Mouse (Mus musculus) ES-E14 (cell line): ENCODE measurements around the gene E130114P18Rik. TPM values are rescaled to one million over a fixed set of nuclear protein-coding genes. Genes with fewer than 3 reads are reported as not detected.

ENCODE experiments used
- DNase-seq: peaks from one replicate; pipeline ENCODE4 v3.0.0-alpha.2; 2013; ENCODE audit warnings: low read depth, low spot score
- H3K27ac ChIP-seq: 2 replicates; pipeline ENCODE4 v1.5.1; 2012; ENCODE audit warnings: low read depth, mild to moderate bottlenecking, low read length, moderate library complexity, mixed read lengths; ENCODE audit not compliant: poor library complexity, insufficient read depth, severe bottlenecking
- H3K36me3 ChIP-seq: 2 replicates; pipeline ENCODE4 v1.6.1; 2012; ENCODE audit warnings: mild to moderate bottlenecking, low read length, moderate library complexity, mixed read lengths; ENCODE audit not compliant: control insufficient read depth, poor library complexity, insufficient read depth, severe bottlenecking
- H3K4me1 ChIP-seq, 2 experiments: fragments of 150-350 bp in 1 of 2; sonication (generic) in 1 of 2; 2 replicates each; pipeline ENCODE4 v1.6.1; 2012; ENCODE audit warnings: low read length in 2 of 2, mild to moderate bottlenecking in 1 of 2, mixed read lengths in 1 of 2; ENCODE audit not compliant: control insufficient read depth in 2 of 2, insufficient read depth in 2 of 2, poor library complexity in 1 of 2
- H3K4me3 ChIP-seq, 2 experiments: fragments of 150-350 bp in 1 of 2; sonication (generic) in 1 of 2; 2 replicates each; pipeline ENCODE4 v1.5.1; 2012; ENCODE audit warnings: low read length in 2 of 2, low read depth in 1 of 2, mild to moderate bottlenecking in 1 of 2, mixed read lengths in 1 of 2; ENCODE audit not compliant: insufficient read depth in 1 of 2, poor library complexity in 1 of 2, severe bottlenecking in 1 of 2
- H3K9ac ChIP-seq: 2 replicates; pipeline ENCODE4 v1.6.1; 2012; ENCODE audit warnings: low read depth, mild to moderate bottlenecking, low read length, mixed read lengths; ENCODE audit not compliant: poor library complexity, insufficient read depth, severe bottlenecking
- H3K9me3 ChIP-seq: fragments of 150-350 bp; sonication (generic); 2 replicates; pipeline ENCODE4 v1.6.1; 2012; ENCODE audit warnings: low read depth, mild to moderate bottlenecking, low read length; ENCODE audit not compliant: control insufficient read depth, insufficient read depth
- CHD2 ChIP-seq: IDR thresholded peaks from 2 replicates; pipeline ENCODE4 v1.6.1; 2014; ENCODE audit warnings: mild to moderate bottlenecking, low read depth, low read length, inconsistent platforms
- HCFC1 ChIP-seq: IDR thresholded peaks from 2 replicates; pipeline ENCODE4 v1.6.1; 2012; ENCODE audit warnings: low read length, inconsistent platforms, borderline replicate concordance; ENCODE audit not compliant: insufficient read depth
- MAFK ChIP-seq: IDR thresholded peaks from 2 replicates; pipeline ENCODE4 v1.6.1; 2014; ENCODE audit warnings: mild to moderate bottlenecking, low read depth, low read length, inconsistent platforms; ENCODE audit not compliant: insufficient read depth
- ZC3H11A ChIP-seq: IDR thresholded peaks from 2 replicates; pipeline ENCODE4 v1.6.1; 2012; ENCODE audit warnings: low read depth, mild to moderate bottlenecking, inconsistent platforms, low read length, borderline replicate concordance
- ZNF384 ChIP-seq: IDR thresholded peaks from 2 replicates; pipeline ENCODE4 v1.6.1; 2012; ENCODE audit warnings: low read depth, low read length, inconsistent platforms
- in situ Hi-C, 2 experiments: fragments of 600-800 bp; cut with MboI; formaldehyde crosslinking; loops; one replicate each; pipeline ENCODE4 v1.15.1; 2025; ENCODE audit warnings: low sequenced_read_pairs in 2 of 2, inconsistent platforms in 1 of 2; ENCODE audit not compliant: unreplicated experiment in 2 of 2
- total RNA-seq: library from RNA; depleted of rRNA; stranded (reverse); fragments of 300-350 nt; gene quantifications from 2 replicates; pipeline ENCODE4 v1.2.3, GENCODE M21; 2012

E130114P18Rik gene
- total RNA-seq, 1 experiment = not detected

GRCm38 (mm10) chr4:97823512-97823911, 45.6 kb upstream of the E130114P18Rik start:
- Histone ChIP-seq H3K36me3 (no peaks in the 10 kb centered on the region), H3K27ac (no peak overlapping the region), H3K4me1 (no peaks in the 10 kb centered on the region), H3K4me3 (no peak overlapping the region), H3K9me3 (no peaks in the 10 kb centered on the region), H3K9ac (no peak overlapping the region)
- TF ChIP-seq ZC3H11A (no peak), ZNF384 (no peak), CHD2 (no peak), MAFK (no peak), HCFC1 (no peak)
- no peak for DNase-seq
- in situ Hi-C loops = no loop called here

DNA sequence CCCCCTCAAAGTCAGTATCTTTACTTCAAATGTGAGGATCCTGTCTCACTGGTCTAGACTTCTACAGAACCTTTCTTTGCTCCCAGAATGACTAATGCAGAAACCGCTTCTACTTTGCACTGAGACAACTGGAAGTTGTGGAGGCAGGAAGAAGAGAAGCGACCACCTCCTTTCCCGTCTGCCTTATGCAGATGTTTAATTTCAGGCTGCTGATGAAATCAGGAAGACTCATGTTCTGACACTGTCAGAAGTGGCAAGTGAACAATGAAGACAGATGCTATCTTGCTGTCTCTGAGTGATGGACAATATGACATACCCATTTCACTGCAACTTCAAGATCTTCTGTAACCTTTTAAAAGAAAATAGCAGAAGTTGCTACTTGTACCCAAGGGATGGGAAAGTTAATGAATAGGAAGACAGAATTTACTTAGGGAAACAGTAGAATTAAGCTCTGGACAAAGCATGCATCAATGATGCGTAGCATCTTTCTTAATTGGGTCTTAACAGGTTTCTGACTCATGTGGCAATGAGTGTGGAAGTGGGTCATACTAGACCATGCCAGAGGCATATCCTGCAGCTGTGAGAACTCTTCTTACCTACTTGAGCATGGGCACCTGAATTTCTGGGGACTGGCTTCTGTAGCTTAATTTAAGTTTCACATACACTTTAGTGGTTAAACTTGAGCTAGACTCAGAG, 43.8 kb upstream of the E130114P18Rik start:
- no peak for DNase-seq
- no peaks in the 10 kb centered on the region for H3K4me1 ChIP-seq
- in situ Hi-C loops = no loop called here
- no peaks in the 10 kb centered on the region for H3K9me3 ChIP-seq
- no peak overlapping the region for H3K9ac ChIP-seq
- no peak overlapping the region for H3K27ac ChIP-seq
- TF ChIP-seq ZNF384 = no peak
- TF ChIP-seq ZC3H11A = no peak
- TF ChIP-seq MAFK = no peak
- no peak for TF ChIP-seq HCFC1
- no peak for TF ChIP-seq CHD2
- H3K4me3 ChIP-seq = no peak overlapping the region
- no peaks in the 10 kb centered on the region for H3K36me3 ChIP-seq

DNA sequence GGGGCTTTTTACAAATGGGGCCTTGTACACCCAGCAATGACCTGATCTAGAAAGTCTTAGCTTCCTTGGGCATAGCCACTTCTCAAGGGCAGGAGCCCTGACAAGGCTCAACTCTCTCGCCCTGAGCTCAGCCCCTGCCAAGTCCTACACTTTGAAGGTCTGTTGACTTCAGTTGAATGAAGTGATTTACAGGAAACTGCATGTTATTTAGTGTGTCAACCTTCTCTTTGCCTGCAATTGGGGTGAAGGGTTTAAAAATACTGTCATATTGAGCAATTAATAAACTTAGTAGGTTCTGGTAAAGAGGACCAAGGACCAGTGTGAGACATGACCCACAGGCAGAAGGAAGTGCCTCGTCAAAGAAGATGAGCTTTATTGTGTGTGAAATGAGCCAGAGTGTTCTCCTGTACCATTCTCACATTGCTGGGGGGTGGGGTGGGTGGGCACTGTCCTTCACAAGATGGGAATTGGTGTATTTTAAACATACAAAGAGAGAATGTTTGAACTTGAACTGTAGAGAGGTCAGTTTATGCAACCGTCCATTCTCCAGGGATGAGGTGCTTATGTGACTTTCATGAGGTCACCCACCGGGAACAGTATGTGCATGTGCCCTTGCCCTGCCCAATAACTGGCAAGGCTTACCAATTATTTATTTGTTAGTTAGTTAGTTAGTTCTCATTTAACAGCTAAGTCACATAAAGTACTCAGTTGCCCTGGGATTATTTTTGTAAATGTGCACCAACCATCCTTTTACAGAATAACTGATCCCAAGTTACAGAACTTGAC, 42.8 kb upstream of the E130114P18Rik start:
- no peak for DNase-seq
- Histone ChIP-seq H3K36me3 (no peaks in the 10 kb centered on the region), H3K9me3 (no peaks in the 10 kb centered on the region), H3K9ac (no peak overlapping the region), H3K27ac (no peak overlapping the region), H3K4me1 (no peaks in the 10 kb centered on the region), H3K4me3 (no peak overlapping the region)
- in situ Hi-C loops = no loop called here
- no peak for TF ChIP-seq HCFC1
- TF ChIP-seq ZNF384 = no peak
- no peak for TF ChIP-seq CHD2
- TF ChIP-seq ZC3H11A = no peak
- no peak for TF ChIP-seq MAFK

GRCm38 (mm10) chr4:97819101-97819500, 41.2 kb upstream of the E130114P18Rik start:
- no peaks in the 10 kb centered on the region for H3K4me1 ChIP-seq
- in situ Hi-C loops = no loop called here
- H3K36me3 ChIP-seq = no peaks in the 10 kb centered on the region
- TF ChIP-seq ZC3H11A (no peak), CHD2 (no peak), MAFK (no peak), ZNF384 (no peak), HCFC1 (no peak)
- no peak overlapping the region for H3K9ac ChIP-seq
- no peak overlapping the region for H3K27ac ChIP-seq
- no peak overlapping the region for H3K4me3 ChIP-seq
- DNase-seq = no peak
- no peaks in the 10 kb centered on the region for H3K9me3 ChIP-seq
